Mouse (Mus musculus) heart, adult 9 months (tissue): ENCODE results near the gene Nptx1.
A peak's percentile ranks its signal among the peaks of the same experiment; 100 is the strongest.

Experiments used
- DNase-seq, 2 experiments: peaks; one replicate each; pipeline ENCODE4 v3.0.0; 2022; ENCODE audit warnings: low spot score in 2 of 2

Nptx1 gene

DNA sequence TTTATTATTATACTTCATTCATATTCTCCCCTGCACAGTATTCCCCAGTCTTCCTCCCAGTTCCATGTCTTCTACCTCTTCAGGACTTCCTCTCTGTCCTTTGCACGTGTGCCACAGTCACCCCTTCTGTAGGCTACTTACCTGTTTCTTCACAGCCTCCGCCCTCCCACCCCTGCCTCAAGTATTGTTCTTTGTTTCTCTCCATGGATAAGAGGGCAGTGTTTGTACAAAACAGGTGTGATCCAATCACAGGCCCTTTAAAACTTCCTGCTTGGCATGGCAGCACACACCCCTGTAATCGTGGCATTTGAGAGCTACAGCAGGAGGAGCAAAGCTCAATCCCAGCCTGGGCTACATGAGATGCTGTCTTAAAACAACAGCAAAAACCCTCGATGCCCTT lies 54.0 kb downstream of the Nptx1 start:
- no peak for DNase-seq

DNA sequence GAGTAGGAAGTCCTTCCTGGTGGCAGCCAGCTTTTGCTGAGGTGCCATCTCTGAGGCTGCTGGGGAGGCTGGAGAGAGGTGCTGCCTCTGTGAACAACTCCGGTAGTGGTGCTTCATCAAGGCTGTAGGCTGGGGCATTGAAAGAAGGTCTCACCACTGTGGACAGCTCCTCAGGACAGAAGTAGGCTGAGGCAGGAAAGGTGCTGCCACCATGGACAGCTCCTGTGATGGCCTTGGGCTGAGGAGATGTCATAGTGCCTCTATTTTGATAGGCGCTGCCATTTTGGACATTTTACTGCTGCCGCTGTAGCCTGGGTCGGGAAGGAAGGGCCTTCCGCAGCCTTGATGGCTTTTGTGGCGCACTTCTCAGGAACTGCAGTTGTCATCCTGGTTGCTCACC lies 54.7 kb downstream of the Nptx1 start:
- no peak for DNase-seq

- DNase-seq, result no peak
These were observed 55.9 kb downstream of the Nptx1 start for GRCm38 (mm10) chr11:119491690-119492087.

DNA sequence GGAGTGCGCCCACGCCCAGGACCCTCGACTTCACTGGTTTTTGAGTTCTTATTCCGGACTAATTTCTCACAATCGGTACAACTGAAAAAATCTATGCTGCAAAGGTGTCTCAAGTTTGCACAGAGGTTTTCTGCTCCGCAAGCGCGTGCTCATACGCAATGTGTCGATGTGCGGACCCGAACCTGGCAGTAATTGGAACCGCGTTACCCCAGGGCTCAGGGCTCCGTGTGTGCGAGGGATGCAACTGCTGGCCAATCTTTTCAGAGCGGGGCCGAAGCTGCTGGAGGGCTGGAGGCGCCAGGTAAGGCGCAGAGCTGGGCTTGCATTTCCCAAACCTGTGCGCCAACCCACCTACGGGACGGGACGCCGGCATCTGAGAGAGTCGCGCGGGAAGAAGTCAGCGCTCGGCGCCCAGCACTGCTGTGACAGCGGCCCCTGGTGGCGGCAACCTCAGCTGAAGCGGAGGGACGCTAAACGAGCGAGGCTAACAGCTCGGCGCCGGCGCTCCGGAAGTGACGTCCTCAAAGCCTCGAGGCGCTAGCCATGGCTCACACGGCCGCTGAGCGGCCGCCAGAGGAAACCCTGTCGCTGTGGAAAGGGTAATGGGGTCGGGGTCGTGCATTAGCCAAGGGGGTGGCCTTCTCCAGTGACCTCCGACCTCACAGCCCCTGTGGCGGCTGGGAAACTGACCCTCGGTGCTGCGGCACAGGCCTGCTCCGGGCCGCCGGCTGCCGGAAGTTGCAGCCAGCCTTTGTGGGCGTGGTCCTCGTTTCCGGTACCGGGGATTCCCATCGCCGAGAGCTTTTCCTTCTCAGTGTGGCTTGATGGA lies 56.5 kb downstream of the Nptx1 start, which contains the start of gene Endov:
Endov (plus strand) TSS at position 487 of the 829 bp plus-strand sequence.
- DNase-seq, result peak; percentile 93 to 97
